Mouse (Mus musculus) liver, postnatal 0 days (tissue): Measurements from ENCODE around the gene Sema6c.

Source experiments
- CTCF ChIP-seq: sonication (generic); IDR thresholded peaks from 2 replicates; pipeline ENCODE4 v1.5.1; 2016; ENCODE audit warnings: antibody characterized with exemption, low read depth
- EP300 ChIP-seq: IDR thresholded peaks from 2 replicates; pipeline ENCODE4 v1.6.1; 2016; ENCODE audit warnings: antibody characterized with exemption, low read depth, mild to moderate bottlenecking

- TF ChIP-seq CTCF: peak; percentile 96
- peak; percentile 82 for TF ChIP-seq EP300
Observed at GRCm38 (mm10) chr3:95217255-95218134, 57.2 kb downstream of the Sema6c start, which contains the start of gene Gabpb2.
